Mouse (Mus musculus) neutrophil, adult 5-6 weeks (primary cell): ENCODE results near the gene 2900011O08Rik. TPM values are rescaled to one million over a fixed set of nuclear protein-coding genes. Genes with fewer than 3 reads are reported as not detected.

ENCODE experiments used
- ATAC-seq: fragments of 151-379, 151-347 bp; 2 replicates; pipeline ENCODE4 v1.8.0; 2017; ENCODE audit warnings: mild to moderate bottlenecking, moderate TSS enrichment; ENCODE audit not compliant: insufficient number of reproducible peaks, poor library complexity, low FRiP score, severe bottlenecking; ENCODE audit errors: extremely low read depth
- total RNA-seq: library from RNA; stranded (forward); fragments of 200-1000 nt; gene quantifications from 2 replicates; pipeline ENCODE4 v1.2.3, GENCODE M21; 2017

2900011O08Rik gene
- total RNA-seq, 1 experiment from 2014 or later = not detected

- no peak for ATAC-seq
These were observed 136.2 kb downstream of the 2900011O08Rik start for GRCm38 (mm10) chr16:14122586-14122985.

DNA sequence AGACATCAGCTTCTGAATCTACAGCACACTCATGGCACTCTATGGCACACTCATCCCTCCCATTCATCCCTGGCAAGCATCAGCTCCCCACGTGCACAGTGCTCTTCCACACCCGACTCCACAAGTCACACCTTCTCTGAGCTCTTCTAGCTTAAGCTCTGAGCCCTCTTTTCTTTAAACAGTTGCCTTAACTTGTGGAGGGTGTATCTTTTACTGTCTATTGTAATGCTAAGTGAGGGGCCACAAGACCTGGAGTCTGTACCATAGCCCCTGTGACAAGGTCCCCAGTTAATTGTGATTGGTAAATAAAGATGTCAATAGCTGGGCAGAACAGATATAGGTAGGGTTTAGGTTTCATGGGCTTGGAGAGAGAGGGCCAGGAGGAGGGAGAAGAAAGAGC, 137.5 kb downstream of the 2900011O08Rik start:
- ATAC-seq = no peak

GRCm38 (mm10) chr16:14124709-14125108, 138.3 kb downstream of the 2900011O08Rik start:
- no peak for ATAC-seq

- ATAC-seq = no peak
These were observed 138.8 kb downstream of the 2900011O08Rik start for GRCm38 (mm10) chr16:14125253-14125652.

DNA sequence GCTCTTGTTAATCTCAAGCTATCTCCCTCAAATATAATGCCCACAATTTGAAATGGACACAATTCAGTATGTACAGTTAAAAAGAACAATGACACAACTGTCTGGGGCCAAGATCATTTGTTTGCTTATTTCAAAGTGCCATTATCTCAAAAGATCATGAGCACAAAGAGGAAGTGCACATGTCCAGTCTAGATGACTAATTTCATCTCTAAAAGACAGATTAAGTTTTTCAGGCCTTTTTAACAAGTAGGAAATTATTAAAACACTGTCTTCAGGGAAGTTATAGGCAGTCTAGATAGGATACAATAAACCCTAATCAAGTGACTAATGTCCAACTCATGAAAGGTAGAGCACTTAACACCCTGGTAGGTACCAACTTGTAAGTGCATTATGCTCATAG, 142.6 kb downstream of the 2900011O08Rik start:
- no peak for ATAC-seq

DNA sequence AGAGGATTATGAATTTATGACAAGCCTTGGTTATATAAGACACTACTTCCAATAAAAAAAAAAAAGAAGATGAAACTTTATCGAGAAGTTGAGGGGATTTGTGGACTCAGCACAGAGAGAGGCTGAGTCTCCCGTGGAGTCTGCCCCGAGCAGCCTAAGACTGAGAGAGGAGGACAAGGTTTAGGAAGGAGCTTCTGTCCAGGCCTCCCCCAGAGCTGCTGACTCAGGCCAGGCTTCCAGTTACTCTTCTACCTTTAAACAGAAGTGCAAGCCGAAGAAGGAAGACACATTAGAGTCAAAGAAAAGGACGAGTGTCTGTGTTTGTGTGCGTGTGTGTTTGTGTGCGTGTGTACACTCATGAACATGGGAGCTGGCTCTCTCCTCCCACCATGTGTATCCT, 144.4 kb downstream of the 2900011O08Rik start:
- ATAC-seq = no peak

DNA sequence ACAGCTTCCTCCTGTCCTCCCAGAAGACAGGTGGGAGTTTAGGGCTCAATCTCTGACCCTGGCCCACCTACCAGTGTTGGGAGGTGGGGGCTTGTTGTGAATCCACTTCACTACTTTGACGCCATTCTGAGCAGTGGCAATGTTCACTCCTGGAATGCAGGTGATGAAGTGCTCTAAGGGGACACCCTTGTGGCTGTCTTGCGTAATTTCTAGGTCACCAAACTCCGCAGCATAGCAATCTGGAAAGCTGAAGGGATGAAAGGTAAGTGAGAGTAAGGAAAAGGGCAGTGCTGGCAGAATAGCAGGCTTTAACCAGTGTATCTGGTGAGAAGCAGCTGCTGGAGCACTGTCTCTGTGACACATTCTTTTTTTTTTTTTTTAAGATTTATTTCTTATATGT, 145.0 kb downstream of the 2900011O08Rik start:
- no peak for ATAC-seq

DNA sequence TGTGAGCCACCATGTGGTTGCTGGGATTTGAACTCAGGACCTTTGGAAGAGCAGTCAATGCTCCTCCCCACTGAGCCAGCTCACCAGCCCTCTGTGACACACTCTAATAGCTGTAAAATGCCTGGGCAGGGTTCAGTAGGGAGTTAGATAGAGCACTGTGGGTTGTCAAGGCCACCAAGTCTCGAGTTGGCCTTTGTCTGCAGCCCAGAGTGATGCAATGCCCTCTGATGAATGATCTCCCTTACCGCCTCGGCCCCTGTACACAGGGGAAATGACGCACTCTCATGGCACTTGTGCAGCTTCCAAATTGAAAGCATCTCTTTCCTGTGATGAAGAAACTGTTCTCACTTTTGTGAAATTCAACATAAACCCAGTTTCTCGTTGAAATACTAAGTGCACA, 145.4 kb downstream of the 2900011O08Rik start:
- no peak for ATAC-seq

GRCm38 (mm10) chr16:14135014-14135413, 148.6 kb downstream of the 2900011O08Rik start:
- ATAC-seq = no peak

- no peak for ATAC-seq
These were observed 151.7 kb downstream of the 2900011O08Rik start for GRCm38 (mm10) chr16:14137976-14138561.

- ATAC-seq = no peak
These were observed 152.7 kb downstream of the 2900011O08Rik start for GRCm38 (mm10) chr16:14139106-14139505.

DNA sequence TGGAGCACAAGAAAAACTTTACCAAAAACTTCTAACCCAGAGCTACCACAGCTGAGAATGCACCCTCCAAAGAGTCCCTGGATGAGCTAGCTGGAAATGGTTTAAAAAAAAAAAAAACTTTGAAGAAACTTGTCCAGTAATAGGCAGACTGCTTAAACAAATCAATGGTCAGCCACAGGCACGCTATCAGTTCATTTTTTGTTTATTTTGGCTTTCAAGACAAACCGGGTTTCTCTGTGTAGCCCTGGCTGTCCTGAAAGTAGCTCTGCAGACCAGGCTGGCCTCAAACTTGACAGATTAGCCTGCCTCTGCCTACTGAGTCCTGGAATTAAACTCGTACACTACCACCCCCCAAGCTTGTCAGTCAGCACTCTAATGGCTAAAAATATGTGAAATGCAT, 156.9 kb downstream of the 2900011O08Rik start:
- ATAC-seq = no peak

- ATAC-seq = no peak
These were observed 161.3 kb downstream of the 2900011O08Rik start for GRCm38 (mm10) chr16:14147712-14148111.

Other genes starting within 250 kb of the 2900011O08Rik start
- gene Rrn3, start 205.9 kb upstream of the 2900011O08Rik start, total RNA-seq = 21.5 and 23.9 TPM in 2 replicates
- gene Ntan1, start 167.8 kb upstream of the 2900011O08Rik start, total RNA-seq = 55.7 and 61.1 TPM in 2 replicates
- gene Pdxdc1, start 83.5 kb upstream of the 2900011O08Rik start, total RNA-seq = 103 and 104 TPM in 2 replicates
- 0.37 and 0.47 TPM in 2 replicates for gene Mpv17l, start 83.4 kb upstream of the 2900011O08Rik start, total RNA-seq
- gene Ifitm7, start 284 bp downstream of the 2900011O08Rik start, total RNA-seq = not detected in 2 replicates
- 48.7 and 52.1 TPM in 2 replicates for gene Nde1, start 176.7 kb downstream of the 2900011O08Rik start, total RNA-seq
- 72.2 and 75.2 TPM in 2 replicates for gene Marf1, start 176.7 kb downstream of the 2900011O08Rik start, total RNA-seq